ENCODE assay signal across 10 mouse cellular contexts in the genomic region with DNA sequence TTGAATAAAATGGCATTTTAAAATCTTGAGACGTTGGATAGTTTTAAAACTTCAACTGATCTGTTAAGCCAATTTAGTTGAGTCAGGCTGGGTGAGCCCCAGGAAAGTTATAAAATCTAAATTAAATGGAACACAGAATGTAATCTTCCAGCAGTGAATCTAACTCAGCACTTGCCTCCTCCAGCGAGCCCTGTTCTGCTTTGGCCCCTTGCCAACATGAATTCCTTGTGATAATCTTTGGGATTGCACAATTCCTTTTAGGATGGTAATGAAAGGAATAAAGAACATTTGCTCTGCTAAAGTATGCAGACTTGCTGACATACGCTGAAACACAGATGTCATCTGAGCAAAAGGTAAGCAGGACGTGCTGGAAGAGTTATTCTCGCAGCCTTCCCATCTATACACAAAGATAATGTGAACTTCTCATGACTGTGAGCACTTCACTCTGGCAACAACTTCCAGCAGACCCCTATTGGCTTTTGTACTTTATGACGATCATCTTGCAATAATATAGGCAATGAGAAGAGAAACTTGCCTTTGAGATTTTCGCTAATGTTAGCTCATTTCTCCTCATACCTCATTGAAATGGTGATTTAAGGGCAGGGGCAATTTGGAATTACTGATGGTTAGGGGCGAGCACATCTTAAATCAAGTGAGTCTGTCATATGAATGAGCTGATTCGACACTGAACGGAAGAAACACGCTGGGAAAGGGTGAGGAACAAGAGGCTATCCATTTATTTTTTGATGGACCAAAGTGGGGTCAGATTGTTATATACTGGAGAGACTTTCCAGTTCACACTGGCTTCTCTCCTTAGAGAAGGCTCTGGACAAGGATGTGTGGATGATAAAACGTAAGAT.
DNase-seq lines count a peak whose midpoint lies in the region.
"Had no signal": no experiment of that assay in that cellular context is flagged by ENCODE, and none has a peak within 500 bp of the region (broad histone marks: within the 10 kb centered on the region; RNA-seq: fewer than 3 reads in every experiment).

No protein-coding gene starts in this region.

- DNase-seq in adrenal gland, postnatal 10 days, result peak; percentile 29
- DNase-seq in adrenal gland, postnatal 25 days, result no peak
- peak; percentile 53 for DNase-seq in kidney, postnatal 10 days
- DNase-seq in kidney, adult 9 months, result no peak
- peak; percentile 17 for DNase-seq in urinary bladder, postnatal 25 days (ENCODE audit: low spot score)
- DNase-seq in urinary bladder, postnatal 10 days (ENCODE audit: low spot score), result no peak
- DNase-seq in skeletal muscle tissue, adult 2 months (ENCODE audit: low read depth, low spot score), result peak; percentile 38
- no peak for DNase-seq in embryo, embryonic 10 days (ENCODE audit: low spot score)
- DNase-seq: cerebellum, adult 8-10 months; thymus, postnatal 4 days had no signal

Comparison
In these comparisons a context has a peak if more than half of its experiments do, and no peak if none do; other contexts are left out.
1. DNase-seq: peak in adrenal gland, postnatal 10 days (single experiment), kidney, postnatal 10 days (single experiment), urinary bladder, postnatal 25 days (single experiment) and skeletal muscle tissue, adult 2 months (single experiment); none in adrenal gland, postnatal 25 days (single experiment), kidney, adult 9 months (single experiment), urinary bladder, postnatal 10 days (single experiment) and embryo, embryonic 10 days (single experiment).